Mouse (Mus musculus): ENCODE results near the gene Fbxw11.

DNA sequence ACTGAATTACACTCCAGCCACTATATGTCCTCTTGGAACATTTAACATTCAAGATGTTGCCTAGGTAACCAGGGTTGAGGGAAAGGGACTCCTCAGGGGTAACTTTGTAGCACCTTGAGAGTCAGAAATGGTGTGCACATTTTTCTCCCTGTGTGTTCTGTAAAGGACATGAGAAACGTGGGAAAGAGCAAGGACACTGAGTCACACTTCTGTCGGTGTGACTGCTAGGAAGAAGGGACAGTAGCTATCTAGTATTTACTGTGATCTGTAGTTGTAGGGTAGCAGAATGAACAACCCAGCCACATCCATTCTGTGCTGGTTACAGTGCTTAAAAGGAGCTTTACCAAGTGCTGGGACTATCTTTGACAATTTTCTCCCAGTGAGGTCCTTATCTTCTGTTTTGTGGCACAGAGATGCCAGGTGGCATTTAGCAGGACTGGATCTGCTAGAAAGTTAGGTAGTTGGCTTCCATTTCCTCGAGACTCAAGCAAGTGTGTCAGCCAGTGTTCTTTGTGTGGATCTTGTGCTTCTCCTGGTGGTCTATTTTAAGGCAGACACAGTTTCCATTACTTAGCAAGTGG, 57.5 kb downstream of the Fbxw11 start:
- no peak for TF ChIP-seq CTCF (IDR thresholded peaks at IDR 0.05; ENCODE audit: low read depth)
- no peak for TF ChIP-seq EP300 (optimal IDR thresholded peaks at IDR 0.05)
